Mouse (Mus musculus): Measurements from ENCODE around the gene Vangl1. TPM values are rescaled to one million over a fixed set of nuclear protein-coding genes. Genes with fewer than 3 reads are reported as not detected.
A peak's percentile ranks its signal among the peaks of the same experiment; 100 is the strongest.

Gene Vangl1
- polyA plus RNA-seq (2014; fragmentation: Nextera tagmentation; extraction: Ambion mirVana) = 52.9 and 59.3 TPM in 2 replicates

- H3K4me1 ChIP-seq (replicated peaks; ENCODE audit: control insufficient read depth, insufficient read depth, low read length) = peaks cover 9% of the 10 kb centered on the region; the same call in 1 of the 2 replicates
- no peaks in the 10 kb centered on the region; the same call in none of the 2 replicates for H3K27me3 ChIP-seq (replicated peaks; ENCODE audit: control insufficient read depth, insufficient read depth, low read length)
- under 1% methylated on average over 93 of the region's 95 CpGs for WGBS
- H3K9ac ChIP-seq (ENCODE audit: low read depth, low read length) = peak within 1 kb of the TSS; percentile 77
- H3K27ac ChIP-seq (ENCODE audit: low read depth, low read length) = peak within 1 kb of the TSS; percentile 65
- H3K4me2 ChIP-seq = peak within 1 kb of the TSS; percentile 85
- no peaks in the 10 kb centered on the region for H3K36me3 ChIP-seq (ENCODE audit: control insufficient read depth, insufficient read depth, low read length)
- H3K9me3 ChIP-seq (ENCODE audit: control insufficient read depth, low read length) = no peaks in the 10 kb centered on the region
- peak within 1 kb of the TSS; percentile 81 for H3K4me3 ChIP-seq (ENCODE audit: low read depth, low read length)
- peak; percentile 84 for ATAC-seq (replicated peaks; ENCODE audit: low FRiP score)
- peak; percentile 80 for DNase-seq (ENCODE audit: low spot score)
Observed at GRCm38 (mm10) chr3:102203781-102204721, at the start of gene Vangl1. Gene Vangl1, minus strand, starts transcription at chr3:102204693.

DNA sequence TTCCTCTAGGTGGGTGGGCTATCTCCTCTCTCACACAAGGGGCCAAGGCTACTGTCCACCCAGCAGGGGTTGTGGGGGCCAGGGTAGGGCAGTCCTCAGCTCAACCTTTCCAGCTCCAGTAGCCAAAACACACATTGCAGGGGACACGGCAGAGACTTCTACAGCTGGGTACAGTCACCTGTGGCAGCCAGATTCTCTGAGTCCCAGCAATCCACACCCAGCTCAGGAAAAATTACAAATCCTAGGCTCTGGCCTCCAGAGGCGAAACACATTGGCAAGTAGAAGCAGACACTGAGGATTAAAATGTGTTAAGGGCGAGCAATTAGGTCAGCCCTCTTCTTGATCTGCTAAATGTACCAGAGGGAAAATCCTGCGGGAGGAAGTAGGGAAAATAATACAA, 49.1 kb upstream of the Vangl1 start:
- Histone ChIP-seq H3K4me1 (replicated peaks; ENCODE audit: control insufficient read depth, insufficient read depth, low read length) (no peaks in the 10 kb centered on the region), H3K27me3 (replicated peaks; ENCODE audit: control insufficient read depth, insufficient read depth, low read length) (no peaks in the 10 kb centered on the region), H3K4me3 (ENCODE audit: low read depth, low read length) (no peak overlapping the region), H3K9me3 (ENCODE audit: control insufficient read depth, low read length) (no peaks in the 10 kb centered on the region), H3K27ac (ENCODE audit: low read depth, low read length) (no peak overlapping the region), H3K4me2 (no peak overlapping the region), H3K9ac (ENCODE audit: low read depth, low read length) (no peak overlapping the region), H3K36me3 (ENCODE audit: control insufficient read depth, insufficient read depth, low read length) (no peaks in the 10 kb centered on the region)
- ATAC-seq (replicated peaks; ENCODE audit: low FRiP score) (no peak), DNase-seq (ENCODE audit: low spot score) (no peak)
- WGBS = 64% methylated on average over 4 of the region's 4 CpGs

- no peaks in the 10 kb centered on the region for H3K36me3 ChIP-seq (ENCODE audit: control insufficient read depth, insufficient read depth, low read length)
- no peak for DNase-seq (ENCODE audit: low spot score)
- no peak overlapping the region for H3K9ac ChIP-seq (ENCODE audit: low read depth, low read length)
- no peak for ATAC-seq (replicated peaks; ENCODE audit: low FRiP score)
- H3K4me1 ChIP-seq (replicated peaks; ENCODE audit: control insufficient read depth, insufficient read depth, low read length) = no peaks in the 10 kb centered on the region
- H3K27ac ChIP-seq (ENCODE audit: low read depth, low read length) = no peak overlapping the region
- H3K4me2 ChIP-seq = no peak overlapping the region
- H3K9me3 ChIP-seq (ENCODE audit: control insufficient read depth, low read length) = no peaks in the 10 kb centered on the region
- no peak overlapping the region for H3K4me3 ChIP-seq (ENCODE audit: low read depth, low read length)
- WGBS = 71% methylated on average over 3 of the region's 3 CpGs
- no peaks in the 10 kb centered on the region for H3K27me3 ChIP-seq (replicated peaks; ENCODE audit: control insufficient read depth, insufficient read depth, low read length)
Observed at GRCm38 (mm10) chr3:102252927-102253326, 48.4 kb upstream of the Vangl1 start.

DNA sequence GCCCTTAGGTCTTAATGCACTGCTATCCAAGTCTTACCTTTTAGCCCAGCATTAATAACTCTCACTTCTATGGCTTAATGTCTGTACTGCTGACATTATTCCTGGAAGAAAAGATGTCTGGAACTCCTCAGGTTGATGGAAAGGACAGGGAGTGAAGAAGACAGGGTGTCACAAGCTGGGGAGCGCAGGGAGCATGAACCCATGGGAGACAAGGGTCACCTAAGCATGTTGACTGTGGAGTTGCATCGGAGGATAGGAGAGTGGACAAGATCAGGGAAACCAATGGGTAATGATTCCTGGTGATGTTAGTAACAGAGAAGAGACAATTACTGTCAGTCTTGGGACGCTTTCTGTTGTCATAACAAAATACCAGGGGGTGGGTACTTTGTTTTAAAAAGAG, 46.4 kb upstream of the Vangl1 start:
- H3K9ac ChIP-seq (ENCODE audit: low read depth, low read length) = no peak overlapping the region
- no peaks in the 10 kb centered on the region for H3K36me3 ChIP-seq (ENCODE audit: control insufficient read depth, insufficient read depth, low read length)
- ATAC-seq (replicated peaks; ENCODE audit: low FRiP score) (no peak), DNase-seq (ENCODE audit: low spot score) (no peak)
- H3K27ac ChIP-seq (ENCODE audit: low read depth, low read length) = no peak overlapping the region
- H3K4me3 ChIP-seq (ENCODE audit: low read depth, low read length) = no peak overlapping the region
- 87% methylated on average over 3 of the region's 3 CpGs for WGBS
- H3K27me3 ChIP-seq (replicated peaks; ENCODE audit: control insufficient read depth, insufficient read depth, low read length) = no peaks in the 10 kb centered on the region
- no peaks in the 10 kb centered on the region for H3K9me3 ChIP-seq (ENCODE audit: control insufficient read depth, low read length)
- no peak overlapping the region for H3K4me2 ChIP-seq
- H3K4me1 ChIP-seq (replicated peaks; ENCODE audit: control insufficient read depth, insufficient read depth, low read length) = no peaks in the 10 kb centered on the region

- Histone ChIP-seq H3K27ac (ENCODE audit: low read depth, low read length) (no peak overlapping the region), H3K27me3 (replicated peaks; ENCODE audit: control insufficient read depth, insufficient read depth, low read length) (no peaks in the 10 kb centered on the region), H3K9ac (ENCODE audit: low read depth, low read length) (no peak overlapping the region), H3K4me1 (replicated peaks; ENCODE audit: control insufficient read depth, insufficient read depth, low read length) (no peaks in the 10 kb centered on the region), H3K4me2 (no peak overlapping the region), H3K36me3 (ENCODE audit: control insufficient read depth, insufficient read depth, low read length) (no peaks in the 10 kb centered on the region), H3K9me3 (ENCODE audit: control insufficient read depth, low read length) (no peaks in the 10 kb centered on the region), H3K4me3 (ENCODE audit: low read depth, low read length) (no peak overlapping the region)
- ATAC-seq (replicated peaks; ENCODE audit: low FRiP score) = no peak
- WGBS = 55% methylated on average over 9 of the region's 9 CpGs
- DNase-seq (ENCODE audit: low spot score) = no peak
Observed at GRCm38 (mm10) chr3:102249401-102249991, 45.0 kb upstream of the Vangl1 start.

DNA sequence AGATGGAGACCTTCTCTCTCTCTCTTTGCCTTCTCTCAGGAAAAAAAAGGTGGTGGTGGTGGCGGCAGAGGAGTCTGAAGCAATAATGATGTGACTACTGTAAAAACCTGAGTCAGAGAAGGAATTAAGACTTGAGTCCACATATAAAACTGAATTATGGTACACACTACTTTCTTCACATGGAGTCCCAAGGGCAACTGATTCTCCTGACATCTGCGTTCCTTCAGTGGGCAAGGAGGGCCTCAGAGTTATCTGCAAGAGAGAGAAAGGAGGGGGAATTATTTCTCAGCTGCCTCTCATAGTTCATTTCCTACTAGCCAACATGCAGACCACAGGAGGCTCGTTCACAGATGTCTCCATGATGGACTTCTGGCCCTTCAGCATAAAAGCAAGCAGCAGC, 40.1 kb upstream of the Vangl1 start:
- Histone ChIP-seq H3K9ac (ENCODE audit: low read depth, low read length) (no peak overlapping the region), H3K4me1 (replicated peaks; ENCODE audit: control insufficient read depth, insufficient read depth, low read length) (no peaks in the 10 kb centered on the region), H3K27ac (ENCODE audit: low read depth, low read length) (no peak overlapping the region), H3K4me3 (ENCODE audit: low read depth, low read length) (no peak overlapping the region), H3K9me3 (ENCODE audit: control insufficient read depth, low read length) (no peaks in the 10 kb centered on the region), H3K27me3 (replicated peaks; ENCODE audit: control insufficient read depth, insufficient read depth, low read length) (no peaks in the 10 kb centered on the region), H3K36me3 (ENCODE audit: control insufficient read depth, insufficient read depth, low read length) (no peaks in the 10 kb centered on the region), H3K4me2 (no peak overlapping the region)
- ATAC-seq (replicated peaks; ENCODE audit: low FRiP score) (no peak), DNase-seq (ENCODE audit: low spot score) (no peak)
- WGBS = 75% methylated on average over 3 of the region's 3 CpGs

GRCm38 (mm10) chr3:102242854-102243253, 38.4 kb upstream of the Vangl1 start:
- Histone ChIP-seq H3K9me3 (ENCODE audit: control insufficient read depth, low read length) (no peaks in the 10 kb centered on the region), H3K4me1 (replicated peaks; ENCODE audit: control insufficient read depth, insufficient read depth, low read length) (no peaks in the 10 kb centered on the region), H3K4me2 (no peak overlapping the region), H3K4me3 (ENCODE audit: low read depth, low read length) (no peak overlapping the region), H3K27ac (ENCODE audit: low read depth, low read length) (no peak overlapping the region), H3K9ac (ENCODE audit: low read depth, low read length) (no peak overlapping the region), H3K27me3 (replicated peaks; ENCODE audit: control insufficient read depth, insufficient read depth, low read length) (no peaks in the 10 kb centered on the region), H3K36me3 (ENCODE audit: control insufficient read depth, insufficient read depth, low read length) (no peaks in the 10 kb centered on the region)
- ATAC-seq (replicated peaks; ENCODE audit: low FRiP score) (no peak), DNase-seq (ENCODE audit: low spot score) (no peak)
- WGBS = 48% methylated on average over 5 of the region's 5 CpGs

GRCm38 (mm10) chr3:102231418-102232134, 27.1 kb upstream of the Vangl1 start:
- H3K27me3 ChIP-seq (replicated peaks; ENCODE audit: control insufficient read depth, insufficient read depth, low read length) = no peaks in the 10 kb centered on the region

More at GRCm38 (mm10) chr3:102231418-102232134, 27.1 kb upstream of the Vangl1 start:
- ATAC-seq (replicated peaks; ENCODE audit: low FRiP score) (no peak), DNase-seq (ENCODE audit: low spot score) (no peak)
- no peaks in the 10 kb centered on the region for H3K9me3 ChIP-seq (ENCODE audit: control insufficient read depth, low read length)
- H3K4me3 ChIP-seq (ENCODE audit: low read depth, low read length) = no peak overlapping the region
- H3K36me3 ChIP-seq (ENCODE audit: control insufficient read depth, insufficient read depth, low read length) = no peaks in the 10 kb centered on the region
- no peak overlapping the region for H3K9ac ChIP-seq (ENCODE audit: low read depth, low read length)
- no peak overlapping the region for H3K27ac ChIP-seq (ENCODE audit: low read depth, low read length)
- H3K4me2 ChIP-seq = no peak overlapping the region
- H3K4me1 ChIP-seq (replicated peaks; ENCODE audit: control insufficient read depth, insufficient read depth, low read length) = no peaks in the 10 kb centered on the region
- 87% methylated on average over 9 of the region's 9 CpGs for WGBS

All from liver, embryonic 11.5 days (tissue).